Mouse (Mus musculus) natural killer cell, adult 2 months (primary cell): Measurements from ENCODE around the gene Prl2c3.
"Not testable (repeated sequence)": the region's sequence is repeated elsewhere in the genome, so short reads cannot be mapped to it uniquely, and the experiment has no call there.

Experiments
- DNase-seq, 2 experiments: peaks; one replicate each; pipeline ENCODE4 v3.0.0; 2022; ENCODE audit warnings: low spot score in 2 of 2

Prl2c3 gene

GRCm38 (mm10) chr13:12799979-12800378 is at the start of gene Prl2c3:
Gene Prl2c3, minus strand, starts transcription at chr13:12800079.
- DNase-seq, result not testable (repeated sequence)

GRCm38 (mm10) chr13:12848254-12848653 is 48.4 kb upstream of the Prl2c3 start:
- not testable (repeated sequence) for DNase-seq

GRCm38 (mm10) chr13:12844701-12845100 is 44.8 kb upstream of the Prl2c3 start:
- not testable (repeated sequence) for DNase-seq

GRCm38 (mm10) chr13:12837546-12837945 is 37.7 kb upstream of the Prl2c3 start:
- DNase-seq, result not testable (repeated sequence)

GRCm38 (mm10) chr13:12831769-12832168 is 31.9 kb upstream of the Prl2c3 start:
- no peak for DNase-seq

- no peak for DNase-seq
Measured at GRCm38 (mm10) chr13:12829031-12829430, 29.2 kb upstream of the Prl2c3 start.

GRCm38 (mm10) chr13:12824500-12825176 is 24.8 kb upstream of the Prl2c3 start:
- DNase-seq, result not testable (repeated sequence)

- DNase-seq, result not testable (repeated sequence)
Measured at GRCm38 (mm10) chr13:12813734-12814424, 14.0 kb upstream of the Prl2c3 start.

GRCm38 (mm10) chr13:12809591-12809990 is 9.7 kb upstream of the Prl2c3 start:
- no peak for DNase-seq

- DNase-seq, result not testable (repeated sequence)
Measured at GRCm38 (mm10) chr13:12808793-12809512, 9.1 kb upstream of the Prl2c3 start.

GRCm38 (mm10) chr13:12806496-12806895 is 6.6 kb upstream of the Prl2c3 start:
- not testable (repeated sequence) for DNase-seq

GRCm38 (mm10) chr13:12769442-12770091 is 30.3 kb downstream of the Prl2c3 start:
- DNase-seq, result not testable (repeated sequence)
